Mouse (Mus musculus) heart, adult 2 months (tissue): ENCODE data around the gene Limk2.

Experiments
- EP300 ChIP-seq: fragments of 200-500 bp; IDR thresholded peaks from 2 replicates; pipeline ENCODE4 v1.6.1; 2011; ENCODE audit warnings: low read depth, low read length, control low read depth; ENCODE audit not compliant: insufficient read depth
- POLR2A ChIP-seq: fragments of 200-500 bp; IDR thresholded peaks from 2 replicates; pipeline ENCODE4 v1.6.1; 2011; ENCODE audit warnings: mild to moderate bottlenecking, low read depth, low read length, control low read depth; ENCODE audit not compliant: insufficient read depth

- TF ChIP-seq EP300: no peak
- TF ChIP-seq POLR2A: no peak
Measured at GRCm38 (mm10) chr11:3427697-3428230, 18.8 kb upstream of the Limk2 start.
